Mouse (Mus musculus) natural killer cell, adult 2 months (primary cell): ENCODE measurements around the gene Celsr1.
A peak's percentile ranks its signal among the peaks of the same experiment; 100 is the strongest.

ENCODE experiments used
- DNase-seq, 2 experiments: peaks; one replicate each; pipeline ENCODE4 v3.0.0; 2022; ENCODE audit warnings: low spot score in 2 of 2

Gene Celsr1

DNA sequence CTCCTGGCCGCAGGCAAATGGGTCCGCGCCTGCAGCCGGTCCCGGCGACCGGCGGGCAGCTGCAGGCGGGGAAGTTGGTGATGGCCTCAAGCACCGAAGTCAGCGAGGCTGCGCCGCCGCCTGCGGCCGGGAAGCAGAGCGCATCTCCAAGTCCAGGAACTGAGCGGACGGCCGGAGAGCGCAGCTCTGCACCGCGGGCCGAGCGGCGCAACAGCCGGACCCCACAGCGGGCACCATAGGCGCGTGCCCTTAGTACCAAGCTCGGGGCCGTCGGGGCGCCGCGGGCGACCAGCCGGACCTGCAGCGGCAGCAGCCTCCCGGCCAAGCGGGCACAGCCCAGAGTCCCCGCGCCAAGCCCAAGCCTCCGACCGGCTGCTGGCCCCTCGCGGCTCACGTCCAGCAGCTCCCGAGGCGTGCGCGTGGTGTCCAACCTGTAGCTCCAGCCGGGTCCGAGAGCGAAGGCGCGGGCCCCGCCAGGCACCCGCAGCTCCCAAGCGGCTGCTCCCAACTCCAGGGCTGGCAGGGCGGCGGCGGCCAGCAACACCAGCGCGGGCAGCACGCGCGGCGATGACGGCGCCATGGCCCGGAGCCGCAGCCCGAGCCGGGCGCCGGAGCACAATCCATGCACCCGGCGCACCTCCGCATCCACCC, at the start of gene Celsr1:
Gene Celsr1 (minus strand): TSS at position 587 of the 651 bp plus-strand sequence.
- no peak for DNase-seq

DNA sequence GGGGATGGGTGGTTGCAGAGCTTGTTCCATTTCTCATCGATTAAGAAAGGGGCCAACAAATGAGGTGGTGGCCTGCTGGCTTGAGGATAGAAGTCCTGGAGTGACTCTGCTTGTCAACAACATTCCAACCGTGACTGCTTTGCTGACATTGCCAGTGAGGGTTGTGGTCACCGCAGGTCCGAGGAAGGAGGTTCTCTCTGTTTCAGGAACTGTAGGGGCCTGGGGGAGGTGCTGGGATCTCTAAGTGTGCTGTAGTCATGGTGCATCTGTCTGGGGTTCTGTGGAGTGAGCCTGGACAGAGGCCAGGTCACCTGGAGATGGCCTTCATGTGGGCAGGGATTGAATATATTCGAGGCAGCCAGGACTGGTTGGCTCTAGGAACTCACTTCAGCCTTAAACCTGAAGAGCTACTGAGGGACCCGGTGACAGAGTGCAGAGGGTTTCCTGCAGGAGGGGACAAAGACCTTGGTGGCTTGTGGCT, 49.7 kb upstream of the Celsr1 start:
- no peak for DNase-seq

DNA sequence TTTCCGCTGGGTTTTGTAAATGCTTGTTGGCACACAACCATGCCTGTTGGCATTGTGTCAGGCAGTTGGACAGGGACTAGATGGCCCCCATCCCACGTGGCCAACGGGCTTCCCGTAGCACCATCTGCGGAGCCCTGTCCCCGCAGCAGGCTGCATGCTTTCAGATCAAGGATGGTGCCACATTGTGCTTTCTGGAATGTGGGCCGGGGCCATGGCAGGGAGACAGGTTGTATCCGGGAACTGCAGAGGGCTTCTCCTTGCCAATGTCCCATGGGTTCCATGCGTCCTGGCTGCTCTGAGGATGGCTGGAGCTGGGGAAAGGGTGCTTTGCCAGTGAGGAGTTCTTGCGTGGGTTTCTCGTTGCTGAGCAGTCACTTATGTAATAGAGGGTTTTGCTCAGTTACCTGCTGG, 49.0 kb upstream of the Celsr1 start:
- no peak for DNase-seq

DNA sequence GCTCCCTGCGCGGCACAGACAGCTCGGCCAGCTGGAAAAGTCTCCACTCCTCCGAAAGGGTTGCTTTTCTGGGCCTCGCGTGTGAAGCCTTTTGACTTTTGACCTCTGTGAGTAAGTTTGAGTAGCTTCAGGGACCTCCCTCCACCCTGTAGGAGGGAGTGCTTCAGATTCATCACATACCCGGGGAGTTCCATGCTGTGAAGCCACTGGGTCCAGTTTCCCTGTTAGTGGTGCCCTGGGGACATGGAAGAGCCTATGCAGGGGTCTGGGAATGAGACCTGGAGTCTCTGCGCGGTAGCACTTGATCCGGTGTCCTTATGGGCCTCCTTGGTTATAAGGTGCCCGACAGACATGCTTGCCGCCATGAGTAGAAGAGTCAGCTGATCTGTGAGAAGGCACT, 48.1 kb upstream of the Celsr1 start:
- DNase-seq = no peak

DNA sequence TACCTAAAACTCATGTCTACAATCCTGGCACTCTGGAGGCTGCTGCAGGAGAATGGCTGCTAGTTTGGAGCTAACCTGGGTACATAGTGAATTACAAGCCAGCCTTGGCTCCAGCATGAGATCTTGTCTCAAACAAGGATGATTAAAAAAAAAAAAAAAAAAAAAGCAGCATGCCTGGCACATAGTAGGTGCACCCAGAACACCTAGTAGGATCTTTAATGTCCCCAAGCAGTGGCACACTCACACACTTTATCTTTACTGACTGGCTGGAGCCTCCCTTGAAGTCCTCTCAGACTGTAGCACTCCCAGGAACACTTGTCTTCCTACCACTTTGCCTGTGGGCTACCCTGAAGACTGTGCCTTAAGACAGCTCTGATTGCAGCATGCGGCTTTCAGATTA, 46.8 kb upstream of the Celsr1 start:
- DNase-seq = no peak

DNA sequence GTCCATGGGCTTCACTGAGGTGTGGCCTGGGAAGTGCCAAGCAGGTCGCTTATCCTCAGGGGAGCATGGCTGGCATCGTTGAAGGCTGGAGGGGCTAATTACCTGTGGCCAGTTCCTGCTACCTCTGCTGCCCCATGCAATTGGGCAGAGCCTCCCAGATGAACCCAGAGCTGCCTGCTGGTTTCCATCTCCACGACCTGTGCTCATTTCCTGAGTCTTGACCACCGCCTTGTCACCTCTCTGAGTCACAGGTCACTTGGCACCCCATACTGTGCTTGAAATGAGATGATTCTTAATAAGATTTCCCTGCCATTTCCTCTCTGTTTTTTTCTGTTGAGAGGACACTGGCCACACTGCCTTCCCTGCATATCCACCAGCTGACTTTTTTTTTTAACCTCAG, 46.3 kb upstream of the Celsr1 start:
- peak; percentile 39 to 60 for DNase-seq

DNA sequence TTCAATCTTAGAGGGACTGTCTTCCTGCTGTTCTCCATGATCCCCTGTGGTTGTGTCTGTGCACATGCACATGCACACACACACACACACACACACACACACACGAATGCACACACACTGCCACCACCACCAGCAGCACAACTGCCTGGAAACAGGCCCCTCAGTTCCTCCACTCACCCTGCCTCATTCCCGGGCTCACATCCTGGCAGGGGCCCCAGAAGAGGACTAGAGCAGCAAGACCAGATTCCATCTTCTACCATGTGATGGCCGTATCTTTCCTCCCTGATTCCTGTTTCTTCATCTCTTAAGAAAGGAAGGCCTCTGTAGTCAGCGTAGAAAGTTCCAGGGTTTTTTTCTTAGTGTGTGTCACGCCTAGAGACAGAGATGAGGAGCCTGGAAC, 45.9 kb upstream of the Celsr1 start:
- DNase-seq = no peak

DNA sequence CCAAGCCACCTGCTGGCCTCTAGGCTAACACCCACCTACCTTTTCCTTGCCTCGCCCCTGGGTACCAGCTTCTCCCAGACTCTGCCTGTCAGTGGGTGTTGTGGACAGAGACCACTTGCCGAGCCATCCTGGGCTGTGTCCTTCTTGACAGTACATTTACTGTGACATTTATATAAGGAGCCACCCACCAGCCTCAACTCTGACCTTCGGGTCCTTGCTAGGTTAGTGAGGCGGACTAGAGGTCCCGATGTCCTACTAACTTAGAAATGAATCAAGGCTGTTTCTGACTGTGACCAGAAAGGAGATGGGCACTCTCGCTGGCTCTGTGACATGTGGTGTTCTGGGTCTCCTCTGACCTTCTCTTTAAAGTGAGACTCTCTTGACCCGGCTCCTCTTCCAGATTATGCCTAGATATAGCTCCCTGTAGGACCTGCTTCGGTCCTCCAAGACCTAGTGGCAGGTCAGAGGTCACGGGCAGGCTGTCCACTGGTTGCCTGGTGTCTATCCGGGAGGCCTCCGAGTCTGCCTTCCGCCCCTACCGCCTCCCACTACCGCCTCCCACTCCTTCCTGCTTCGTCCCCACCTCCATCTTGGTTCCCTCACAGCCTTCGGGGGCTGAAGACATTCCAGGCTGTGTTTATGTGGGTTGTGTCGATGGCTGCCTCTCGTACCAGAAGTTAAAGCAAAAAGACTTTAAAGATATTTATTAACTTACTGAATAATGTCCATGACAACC, 45.1 kb upstream of the Celsr1 start:
- DNase-seq = no peak

DNA sequence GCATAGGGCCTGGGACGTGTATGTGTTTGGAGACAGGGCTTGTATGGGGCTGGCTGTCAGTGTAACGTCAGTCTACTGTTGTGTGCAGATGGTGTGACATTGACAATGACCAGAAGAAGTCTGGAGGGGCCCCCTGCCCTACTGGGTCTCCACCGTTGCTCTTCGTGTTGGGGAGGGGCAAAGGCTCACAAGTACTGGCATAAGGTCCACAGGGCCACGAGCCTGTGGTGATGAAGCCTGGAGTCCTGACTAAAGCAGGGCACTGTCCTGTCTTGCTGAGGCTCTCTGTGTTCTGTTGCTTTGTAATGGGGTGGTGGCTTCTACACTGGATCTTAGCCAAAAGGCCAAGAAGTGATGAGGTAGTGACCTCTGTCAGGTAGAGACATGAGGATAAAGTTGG, 44.4 kb upstream of the Celsr1 start:
- no peak for DNase-seq

DNA sequence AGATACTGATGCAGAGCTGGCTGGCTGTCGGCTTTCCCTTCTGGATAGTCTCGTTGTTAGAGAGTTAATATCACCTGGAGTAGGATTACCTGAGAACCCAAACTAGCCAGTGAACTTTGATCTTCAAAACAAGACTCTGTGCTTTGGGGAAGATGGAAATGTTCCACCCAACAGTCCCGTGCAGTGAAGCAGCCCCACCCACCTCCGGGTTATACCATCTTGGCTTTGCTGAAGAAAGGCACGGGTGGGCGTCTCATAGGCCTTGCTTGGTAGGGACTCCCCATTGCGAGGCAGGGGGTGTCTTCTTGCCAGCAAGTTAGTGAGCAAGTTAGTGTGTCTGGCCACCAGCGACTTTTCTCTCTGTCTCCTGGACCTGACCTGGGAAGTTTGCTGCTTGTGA, 42.8 kb upstream of the Celsr1 start:
- no peak for DNase-seq

DNA sequence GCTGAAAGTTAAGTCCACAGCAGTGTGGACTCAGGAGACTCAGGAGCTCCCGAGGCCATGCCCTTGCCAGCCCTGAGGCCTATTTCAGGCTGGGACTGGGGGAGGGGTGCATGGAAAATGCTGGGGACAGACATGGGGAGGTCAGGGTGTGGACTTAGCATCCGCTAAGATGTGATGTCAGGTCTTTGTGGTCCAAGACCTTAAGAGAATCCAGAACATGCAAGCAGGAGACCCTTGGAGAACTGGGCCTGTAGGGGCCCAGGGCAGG, 42.4 kb upstream of the Celsr1 start:
- no peak for DNase-seq

DNA sequence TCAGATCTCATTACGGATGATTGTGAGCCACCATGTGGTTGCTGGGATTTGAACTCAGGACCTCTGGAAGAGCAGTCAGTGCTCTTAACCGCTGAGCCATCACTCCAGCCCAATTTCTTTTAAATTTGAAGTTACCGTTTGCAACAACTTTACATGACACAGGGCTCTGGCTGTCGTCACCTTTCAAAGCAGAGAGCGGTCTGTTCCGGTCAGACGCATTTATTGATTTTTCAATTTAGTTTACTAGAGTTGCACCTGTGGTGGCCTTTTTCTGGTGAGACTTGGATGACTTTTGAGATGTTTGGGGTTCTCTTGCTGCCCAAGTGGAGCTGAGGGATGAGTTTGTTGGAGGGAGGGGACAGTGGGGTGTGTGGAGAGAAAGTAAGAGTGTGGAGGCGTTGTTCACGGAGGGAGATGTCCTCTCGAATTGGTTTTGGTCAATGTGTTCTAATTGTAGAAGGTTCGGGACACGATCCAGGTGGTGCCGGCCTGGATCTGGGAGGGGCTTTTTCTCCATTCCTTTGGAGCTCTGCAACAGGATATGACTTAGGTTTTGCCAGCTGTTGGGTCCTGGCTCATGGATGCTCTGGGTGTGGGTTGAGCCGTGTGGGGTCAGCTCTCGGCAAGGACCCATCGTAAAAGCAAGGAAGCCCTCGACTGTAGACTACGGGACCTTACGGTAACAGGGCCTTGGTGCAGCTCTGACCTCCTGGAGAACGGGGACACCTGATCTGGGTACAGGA, 41.9 kb upstream of the Celsr1 start:
- no peak for DNase-seq

DNA sequence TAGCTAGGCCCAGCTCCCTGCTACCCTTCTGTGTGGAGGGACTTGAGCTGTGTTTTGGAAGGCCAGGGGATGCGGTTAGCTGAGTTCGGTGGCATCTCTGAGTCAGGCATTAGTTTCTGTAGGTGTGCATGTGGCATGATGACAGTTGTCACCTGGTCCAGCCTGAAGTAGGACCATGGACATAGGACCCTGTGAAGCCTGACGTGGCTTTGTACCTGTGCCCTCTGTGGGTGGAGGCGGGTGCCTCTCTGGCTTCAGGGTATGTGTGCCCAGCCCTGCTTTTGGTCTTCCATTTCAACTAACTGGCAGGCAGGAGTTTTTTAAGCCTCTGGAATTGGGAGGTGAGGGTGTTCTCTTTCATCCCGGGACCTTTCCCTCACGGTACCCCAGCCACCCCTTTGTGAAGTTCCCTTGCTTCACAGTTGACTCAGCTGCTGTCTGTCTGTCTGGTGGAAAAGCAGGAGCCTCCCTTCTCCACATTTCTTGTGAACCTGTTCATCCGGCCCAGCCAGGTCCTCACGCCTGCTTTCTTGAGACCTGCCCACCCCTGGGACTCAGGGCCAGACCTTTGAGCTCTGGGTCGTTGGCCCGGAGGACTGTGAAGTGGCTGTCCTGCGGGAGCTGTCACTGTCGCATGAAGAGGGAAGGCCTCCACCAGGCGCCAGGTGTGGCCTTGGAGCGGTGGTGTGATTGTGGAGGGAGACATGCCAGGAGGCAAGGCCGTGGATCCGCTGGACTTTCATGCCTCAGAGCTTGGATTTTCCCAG, 40.8 kb upstream of the Celsr1 start:
- DNase-seq = no peak

DNA sequence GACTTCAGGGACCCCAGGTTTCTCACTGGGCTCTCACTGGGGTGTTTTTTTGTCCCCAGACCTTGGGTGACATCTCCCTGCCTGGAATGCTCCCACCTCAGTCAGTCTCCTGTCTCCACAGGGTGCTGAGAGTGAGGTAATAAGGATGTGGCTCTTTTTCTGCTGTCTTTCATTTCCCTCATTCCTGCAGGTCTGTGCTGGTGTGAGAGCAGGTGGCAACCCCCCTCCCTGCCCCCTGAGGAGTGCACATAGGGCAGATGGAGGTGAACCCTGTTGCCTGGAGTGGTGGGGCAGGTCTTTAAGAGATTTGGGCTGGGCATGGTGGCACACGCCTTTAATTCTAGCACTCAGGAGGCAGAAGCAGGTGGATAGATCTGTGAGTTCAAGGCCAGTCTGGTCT, 37.6 kb upstream of the Celsr1 start:
- DNase-seq = no peak

DNA sequence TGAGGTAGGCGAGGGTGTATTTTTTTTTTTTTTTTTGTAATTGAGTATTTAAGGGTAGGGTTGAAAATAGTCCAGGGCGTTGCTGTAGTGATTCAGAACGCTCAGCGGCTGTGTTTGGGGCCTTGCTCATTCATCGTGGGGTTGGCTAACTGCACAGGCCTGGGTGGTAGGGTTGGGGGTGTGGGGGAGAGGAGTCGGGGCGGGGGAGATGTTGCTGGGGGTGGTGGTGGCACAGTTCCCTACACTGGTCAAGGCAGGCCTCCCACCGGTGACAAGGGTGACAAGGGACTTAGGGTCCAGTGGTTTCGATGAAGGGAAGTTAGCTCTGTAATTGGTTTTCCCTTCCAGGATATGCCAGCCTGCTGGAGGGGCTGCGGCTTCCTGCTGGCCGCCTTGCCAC, 36.8 kb upstream of the Celsr1 start:
- no peak for DNase-seq

DNA sequence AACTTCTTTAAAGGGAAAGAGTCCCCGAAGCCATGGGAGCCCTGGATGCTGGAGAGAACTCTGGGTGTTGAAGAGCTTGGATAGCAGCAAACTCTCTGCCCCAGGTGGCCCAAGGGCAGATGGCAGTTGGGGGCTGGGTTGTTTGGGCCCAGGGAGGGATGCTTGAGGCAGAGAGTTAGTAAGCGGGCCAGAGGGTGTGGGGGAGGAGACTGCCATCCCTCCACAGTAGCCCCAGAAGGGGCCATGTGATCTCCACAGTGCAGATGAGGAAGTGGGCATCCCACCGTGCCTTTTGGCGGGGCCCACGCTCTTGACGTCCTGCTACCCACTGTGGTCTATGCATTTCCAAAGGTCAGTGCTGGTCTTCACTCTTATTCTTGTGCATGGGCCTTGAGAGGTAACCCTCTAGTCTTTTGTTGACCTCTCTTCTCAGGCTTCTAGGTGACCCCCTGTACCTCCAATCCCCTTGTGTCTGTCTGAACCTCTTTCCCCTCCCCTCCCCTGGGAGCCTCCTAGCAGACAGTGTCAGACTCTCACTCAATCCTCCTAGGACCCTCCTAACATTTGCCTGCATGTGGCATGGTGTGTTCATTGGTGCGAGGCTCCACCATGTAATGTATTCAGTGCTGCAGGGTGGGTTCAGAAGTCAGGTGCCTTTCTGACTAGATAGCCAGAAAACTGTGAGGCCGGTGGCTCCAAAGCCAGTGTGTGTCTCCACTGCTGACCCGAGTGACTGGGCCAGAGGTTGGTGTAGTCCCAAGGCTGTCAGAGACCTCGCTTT, 35.6 kb upstream of the Celsr1 start:
- peak; percentile 69 to 76 for DNase-seq

DNA sequence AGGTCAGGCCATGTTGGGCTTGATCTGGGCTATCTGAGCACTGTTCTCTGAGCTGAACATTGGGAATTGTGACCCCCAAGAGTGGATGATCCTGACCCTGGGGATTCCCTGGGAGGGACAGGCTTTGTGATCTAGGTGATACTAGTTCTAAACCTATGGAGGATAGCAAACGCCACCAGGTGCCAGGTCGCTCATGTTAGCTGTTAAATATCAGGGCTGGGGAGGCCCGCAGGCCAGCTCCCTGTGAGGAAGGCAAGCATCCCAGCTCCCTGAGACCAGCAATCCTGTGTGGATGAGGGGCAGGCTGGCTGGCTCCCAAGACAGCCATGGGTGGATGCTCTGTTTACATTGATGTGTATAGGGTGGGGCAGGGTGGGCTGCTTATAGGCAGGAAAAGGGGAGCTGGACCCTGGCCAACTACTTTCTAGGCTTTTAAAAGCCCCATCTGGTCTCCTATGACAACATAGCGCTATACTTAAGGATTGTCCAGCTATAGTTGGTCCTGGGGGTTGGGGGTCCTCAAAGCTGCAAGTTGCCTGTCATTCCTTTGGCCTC, 34.4 kb upstream of the Celsr1 start:
- DNase-seq = no peak

DNA sequence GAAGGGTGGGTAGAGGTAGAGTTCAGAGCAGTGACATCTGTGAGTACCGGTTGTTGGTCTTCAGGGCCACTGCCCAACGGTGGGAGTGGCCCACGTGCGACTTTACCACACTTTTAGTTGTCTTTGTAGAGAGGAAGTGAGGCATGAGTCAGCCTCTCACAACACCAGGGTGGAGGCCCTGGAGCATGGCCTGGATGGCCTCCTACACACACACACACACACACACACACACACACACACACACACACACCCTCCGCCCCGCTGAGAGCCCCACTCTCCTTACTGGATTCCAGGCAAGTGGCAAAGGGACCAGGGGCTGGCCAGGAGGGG, 34.0 kb upstream of the Celsr1 start:
- DNase-seq = peak; percentile 89 to 91

DNA sequence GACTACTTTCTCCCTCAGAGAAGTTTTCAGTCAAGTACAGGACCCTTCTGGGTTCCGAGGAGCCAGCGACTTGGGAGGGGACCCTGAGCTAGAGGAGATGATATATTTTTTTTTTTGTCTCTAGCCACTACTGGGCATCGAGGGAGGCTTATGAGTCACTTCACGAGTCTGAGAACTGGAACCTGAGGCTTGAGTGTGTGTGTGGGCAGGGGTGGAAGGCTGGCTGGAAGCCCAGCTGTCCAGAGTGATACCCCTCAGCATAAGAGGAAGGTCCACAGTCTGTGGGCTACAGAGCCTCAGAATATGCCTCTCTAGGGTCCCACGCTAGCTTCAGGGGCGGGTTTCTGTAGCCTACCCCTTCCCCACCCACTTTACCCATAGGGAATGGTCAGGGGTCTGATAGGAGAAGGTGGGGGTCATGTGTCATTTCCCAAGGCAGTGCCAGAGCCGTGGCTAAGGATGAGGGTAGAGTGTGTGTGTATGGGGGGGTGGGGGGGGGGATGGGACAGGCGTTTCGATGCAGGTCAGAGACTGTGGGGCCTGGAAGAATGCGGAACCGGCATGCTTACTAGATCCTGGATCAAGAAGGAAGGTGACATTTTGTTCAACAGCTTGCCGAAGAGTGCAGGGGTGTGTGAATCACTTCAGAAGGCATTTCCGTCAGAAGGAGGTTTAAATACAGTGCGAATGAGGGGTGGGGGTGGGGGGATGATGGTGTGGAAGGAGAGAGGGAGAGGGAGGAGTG, 33.4 kb upstream of the Celsr1 start:
- peak; percentile 55 to 69 for DNase-seq

DNA sequence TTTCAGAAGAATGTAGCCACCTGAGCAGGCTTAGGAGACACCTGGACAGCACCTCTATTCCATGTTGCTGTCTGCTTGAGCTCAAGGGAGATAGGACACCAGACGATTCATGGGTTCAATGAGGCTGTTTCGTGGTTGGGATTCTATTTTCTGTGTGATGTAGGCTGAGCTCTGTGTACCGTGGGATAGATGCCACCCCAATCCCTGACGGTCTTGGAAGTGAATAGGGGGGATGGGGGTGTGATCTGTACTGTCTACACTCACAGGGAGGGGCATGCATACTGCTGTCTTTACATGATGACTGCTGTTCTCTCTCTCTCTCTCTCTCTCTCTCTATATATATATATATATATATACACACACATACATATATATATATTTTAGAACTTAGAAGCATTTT, 31.8 kb upstream of the Celsr1 start:
- no peak for DNase-seq

DNA sequence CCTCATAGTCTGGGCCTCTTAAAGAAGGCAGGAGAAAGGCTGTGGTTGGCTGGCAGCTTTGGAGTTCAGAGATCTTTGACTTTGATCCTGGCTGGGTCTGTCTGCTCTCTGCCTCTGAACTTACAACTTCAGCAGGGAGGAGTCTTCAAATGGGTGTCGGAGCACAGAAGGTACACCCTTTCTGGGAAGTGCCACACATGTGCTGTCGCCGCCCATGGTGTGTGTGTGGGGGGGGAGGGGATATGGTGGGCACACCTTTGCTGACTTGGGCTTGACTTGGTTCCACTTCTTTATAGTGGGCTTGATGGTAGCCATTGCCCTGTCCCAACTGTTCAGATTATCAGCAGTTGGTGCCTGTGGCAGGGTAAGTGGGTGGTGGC, 31.3 kb upstream of the Celsr1 start:
- DNase-seq = no peak
